Mouse (Mus musculus): Measurements from ENCODE around the gene Sh2d3c. TPM values are rescaled to one million over a fixed set of nuclear protein-coding genes. Genes with fewer than 3 reads are reported as not detected.

Sh2d3c gene
- total and polyA plus RNA-seq, 2 experiments from 2014 or later = 46.2 to 54.4 TPM

GRCm38 (mm10) chr2:32704021-32704421, 16.8 kb upstream of the Sh2d3c start, which contains the start of gene Fpgs:
Fpgs (minus strand) TSS chr2:32704145.
- H3K27me3 ChIP-seq (ENCODE audit: insufficient read depth, low read length) = no peaks in the 10 kb centered on the region
- no peak for ATAC-seq (ENCODE audit: low FRiP score)

GRCm38 (mm10) chr2:32705018-32705417, 15.8 kb upstream of the Sh2d3c start:
- ATAC-seq (ENCODE audit: low FRiP score) (no peak), DNase-seq (ENCODE audit: low spot score) (no peak)
- H3K9ac ChIP-seq (replicated peaks; ENCODE audit: low read length, poor library complexity, severe bottlenecking) = no peak overlapping the region
- no peaks in the 10 kb centered on the region for H3K4me1 ChIP-seq (ENCODE audit: insufficient read depth, low read length)
- H3K36me3 ChIP-seq (ENCODE audit: insufficient read depth, low read length) = peaks cover 53% of the 10 kb centered on the region
- H3K9me3 ChIP-seq (ENCODE audit: low read length) = no peaks in the 10 kb centered on the region
- no peak for TF ChIP-seq CTCF (IDR thresholded peaks at IDR 0.05)
- H3K27ac ChIP-seq (ENCODE audit: low read depth, low read length) = no peak overlapping the region
- H3K4me3 ChIP-seq (ENCODE audit: low read depth, low read length) = no peak overlapping the region
- 88% methylated on average over 7 of the region's 7 CpGs for WGBS
- no peaks in the 10 kb centered on the region for H3K27me3 ChIP-seq (ENCODE audit: insufficient read depth, low read length)
- no peak overlapping the region for H3K4me2 ChIP-seq (ENCODE audit: low read depth, low read length, poor library complexity, severe bottlenecking)

More at GRCm38 (mm10) chr2:32704021-32704421, 16.8 kb upstream of the Sh2d3c start, which contains the start of gene Fpgs:
- Histone ChIP-seq H3K9ac (replicated peaks; ENCODE audit: low read length, poor library complexity, severe bottlenecking) (no peak within 1 kb of the TSS), H3K4me2 (ENCODE audit: low read depth, low read length, poor library complexity, severe bottlenecking) (no peak within 1 kb of the TSS), H3K4me3 (ENCODE audit: low read depth, low read length) (no peak within 1 kb of the TSS), H3K4me1 (ENCODE audit: insufficient read depth, low read length) (no peaks in the 10 kb centered on the region), H3K36me3 (ENCODE audit: insufficient read depth, low read length) (peaks cover 45% of the 10 kb centered on the region), H3K27ac (ENCODE audit: low read depth, low read length) (no peak within 1 kb of the TSS), H3K9me3 (ENCODE audit: low read length) (no peaks in the 10 kb centered on the region)
- TF ChIP-seq CTCF (IDR thresholded peaks at IDR 0.05) = no peak
- 86% methylated on average over 2 of the region's 2 CpGs for WGBS
- DNase-seq (ENCODE audit: low spot score) = no peak

GRCm38 (mm10) chr2:32706971-32707370, 13.9 kb upstream of the Sh2d3c start:
- ATAC-seq (ENCODE audit: low FRiP score) (no peak), DNase-seq (ENCODE audit: low spot score) (no peak)
- peaks cover 61% of the 10 kb centered on the region for H3K36me3 ChIP-seq (ENCODE audit: insufficient read depth, low read length)

GRCm38 (mm10) chr2:32708643-32709042, 12.2 kb upstream of the Sh2d3c start:
- 43% methylated on average over 3 of the region's 3 CpGs for WGBS
- Histone ChIP-seq H3K27ac (ENCODE audit: low read depth, low read length) (no peak overlapping the region), H3K36me3 (ENCODE audit: insufficient read depth, low read length) (peaks cover 50% of the 10 kb centered on the region), H3K27me3 (ENCODE audit: insufficient read depth, low read length) (no peaks in the 10 kb centered on the region), H3K4me2 (ENCODE audit: low read depth, low read length, poor library complexity, severe bottlenecking) (no peak overlapping the region), H3K4me1 (ENCODE audit: insufficient read depth, low read length) (peaks cover 5% of the 10 kb centered on the region; the same call in 1 of the 2 replicates), H3K9ac (replicated peaks; ENCODE audit: low read length, poor library complexity, severe bottlenecking) (no peak overlapping the region), H3K9me3 (ENCODE audit: low read length) (no peaks in the 10 kb centered on the region), H3K4me3 (ENCODE audit: low read depth, low read length) (no peak overlapping the region)
- peak; percentile 72 for DNase-seq (ENCODE audit: low spot score)
- no peak for ATAC-seq (ENCODE audit: low FRiP score)
- peak; percentile 87 for TF ChIP-seq CTCF (IDR thresholded peaks at IDR 0.05)

More at GRCm38 (mm10) chr2:32706971-32707370, 13.9 kb upstream of the Sh2d3c start:
- WGBS = 93% methylated on average over 6 of the region's 6 CpGs
- Histone ChIP-seq H3K9me3 (ENCODE audit: low read length) (no peaks in the 10 kb centered on the region), H3K27me3 (ENCODE audit: insufficient read depth, low read length) (no peaks in the 10 kb centered on the region), H3K4me3 (ENCODE audit: low read depth, low read length) (no peak overlapping the region), H3K4me1 (ENCODE audit: insufficient read depth, low read length) (peaks cover 5% of the 10 kb centered on the region; the same call in 1 of the 2 replicates), H3K27ac (ENCODE audit: low read depth, low read length) (no peak overlapping the region), H3K9ac (replicated peaks; ENCODE audit: low read length, poor library complexity, severe bottlenecking) (no peak overlapping the region), H3K4me2 (ENCODE audit: low read depth, low read length, poor library complexity, severe bottlenecking) (no peak overlapping the region)
- TF ChIP-seq CTCF (IDR thresholded peaks at IDR 0.05) = no peak

GRCm38 (mm10) chr2:32709521-32710137, 11.2 kb upstream of the Sh2d3c start:
- no peak overlapping the region for H3K9ac ChIP-seq (replicated peaks; ENCODE audit: low read length, poor library complexity, severe bottlenecking)
- DNase-seq (ENCODE audit: low spot score) = no peak
- H3K27me3 ChIP-seq (ENCODE audit: insufficient read depth, low read length) = no peaks in the 10 kb centered on the region
- H3K9me3 ChIP-seq (ENCODE audit: low read length) = no peaks in the 10 kb centered on the region
- ATAC-seq (ENCODE audit: low FRiP score) = no peak
- TF ChIP-seq CTCF (IDR thresholded peaks at IDR 0.05) = no peak
- H3K4me3 ChIP-seq (ENCODE audit: low read depth, low read length) = no peak overlapping the region
- no peak overlapping the region for H3K27ac ChIP-seq (ENCODE audit: low read depth, low read length)
- peaks cover 47% of the 10 kb centered on the region for H3K36me3 ChIP-seq (ENCODE audit: insufficient read depth, low read length)
- peaks cover 8% of the 10 kb centered on the region; the same call in 1 of the 2 replicates for H3K4me1 ChIP-seq (ENCODE audit: insufficient read depth, low read length)
- no peak overlapping the region for H3K4me2 ChIP-seq (ENCODE audit: low read depth, low read length, poor library complexity, severe bottlenecking)
- WGBS = 92% methylated on average over 20 of the region's 20 CpGs

GRCm38 (mm10) chr2:32710425-32710824, 10.4 kb upstream of the Sh2d3c start:
- DNase-seq (ENCODE audit: low spot score) (no peak), ATAC-seq (ENCODE audit: low FRiP score) (no peak)
- Histone ChIP-seq H3K4me1 (ENCODE audit: insufficient read depth, low read length) (peaks cover 8% of the 10 kb centered on the region; the same call in 1 of the 2 replicates), H3K27ac (ENCODE audit: low read depth, low read length) (no peak overlapping the region), H3K36me3 (ENCODE audit: insufficient read depth, low read length) (peaks cover 41% of the 10 kb centered on the region), H3K9ac (replicated peaks; ENCODE audit: low read length, poor library complexity, severe bottlenecking) (no peak overlapping the region), H3K4me3 (ENCODE audit: low read depth, low read length) (no peak overlapping the region), H3K27me3 (ENCODE audit: insufficient read depth, low read length) (no peaks in the 10 kb centered on the region), H3K9me3 (ENCODE audit: low read length) (no peaks in the 10 kb centered on the region), H3K4me2 (ENCODE audit: low read depth, low read length, poor library complexity, severe bottlenecking) (no peak overlapping the region)
- WGBS = 83% methylated on average over 5 of the region's 5 CpGs
- no peak for TF ChIP-seq CTCF (IDR thresholded peaks at IDR 0.05)
